ENCODE assay signal across 10 mouse cellular contexts in genomic region chr7:28410841-28411475, GRCm38 (mm10). TPM values are rescaled to one million over a fixed set of nuclear protein-coding genes. Genes with fewer than 3 reads are reported as not detected.
DNase-seq lines count a peak whose midpoint lies in the region; ATAC-seq and TF ChIP-seq lines count a peak whose summit lies in the region.
"Had no signal": no experiment of that assay in that cellular context is flagged by ENCODE, and none has a peak within 500 bp of the region (broad histone marks: within the 10 kb centered on the region; RNA-seq: fewer than 3 reads in every experiment).

No protein-coding gene starts in this region.

- TF ChIP-seq POLR2A in lung, adult 2 months (IDR thresholded peaks at IDR 0.05; ENCODE audit: borderline replicate concordance, extremely low read depth, low read depth, low read length) = no peak

- WGBS in heart, postnatal 0 days = 51% methylated on average over 3 of the region's 3 CpGs
- whole genome bisulfite sequencing in lung, adult 2 months = 51% methylated on average over 3 of the region's 3 CpGs
- WGBS in midbrain, embryonic 10.5 days = 92% methylated on average over 3 of the region's 3 CpGs

- H3K9ac ChIP-seq in heart, postnatal 0 days (replicated peaks; ENCODE audit: low read depth, low read length) = no peak overlapping the region
- H3K9ac ChIP-seq: neural tube, embryonic 12.5 days had no signal

- peak; percentile 59 for ATAC-seq in heart, postnatal 0 days (ENCODE audit: insufficient read depth, low read depth)
- ATAC-seq: forebrain, embryonic 14.5 days had no signal

- H3K4me1 ChIP-seq in heart, postnatal 0 days (ENCODE audit: control insufficient read depth, insufficient read depth) = peaks cover 19% of the 10 kb centered on the region; the same call in 1 of the 2 replicates
- H3K4me1 ChIP-seq in lung, adult 2 months (ENCODE audit: control insufficient read depth, insufficient read depth, low read length) = peaks cover 15% of the 10 kb centered on the region
- H3K4me1 ChIP-seq in midbrain, embryonic 10.5 days = no peaks in the 10 kb centered on the region
- H3K4me1 ChIP-seq: neural tube, embryonic 12.5 days had no signal

- TF ChIP-seq EP300 in heart, postnatal 0 days (IDR thresholded peaks at IDR 0.05; ENCODE audit: low read depth) = no peak

- no peaks in the 10 kb centered on the region for H3K27me3 ChIP-seq in heart, postnatal 0 days (ENCODE audit: control insufficient read depth, insufficient read depth, low read length)
- H3K27me3 ChIP-seq in midbrain, embryonic 10.5 days (ENCODE audit: low read depth, poor library complexity, severe bottlenecking) = no peaks in the 10 kb centered on the region
- H3K27me3 ChIP-seq: neural tube, embryonic 12.5 days had no signal

- DNase-seq in Muller cell, postnatal 12 days (ENCODE audit: inconsistent ontology term) = peak; percentile 75
- peak; percentile 84 for DNase-seq in adrenal gland, postnatal 14 days
- DNase-seq in heart, postnatal 0 days (ENCODE audit: low spot score) = peak; percentile 44
- peak; percentile 17 for DNase-seq in lung, adult 2 months
- no peak for DNase-seq in frontal cortex, postnatal 36 days (ENCODE audit: low spot score in 2 of 2)
- no peak for DNase-seq in right cerebral cortex, postnatal 4 days
- no peak for DNase-seq in frontal cortex, adult 2 months (ENCODE audit: extremely low spot score in 1 of 2, low spot score in 1 of 2)
- no peak for DNase-seq in midbrain, embryonic 10.5 days (ENCODE audit: low spot score)

- no peak overlapping the region for H3K4me3 ChIP-seq in heart, postnatal 0 days (ENCODE audit: low read depth, low read length)
- H3K4me3 ChIP-seq in lung, adult 2 months (replicated peaks; ENCODE audit: extremely low read depth, low read depth, low read length) = no peak overlapping the region
- H3K4me3 ChIP-seq in midbrain, embryonic 10.5 days = no peak overlapping the region
- H3K4me3 ChIP-seq: neural tube, embryonic 12.5 days had no signal

- H3K27ac ChIP-seq in heart, postnatal 0 days (ENCODE audit: low read depth) = peak overlapping the region; percentile 80
- H3K27ac ChIP-seq in midbrain, embryonic 10.5 days (replicated peaks) = no peak overlapping the region
- H3K27ac ChIP-seq: neural tube, embryonic 12.5 days had no signal

- TF ChIP-seq CTCF in heart, postnatal 0 days (IDR thresholded peaks at IDR 0.05; ENCODE audit: low read depth) = no peak
- TF ChIP-seq CTCF in lung, adult 2 months (IDR thresholded peaks at IDR 0.05; ENCODE audit: insufficient read depth, low read length) = no peak

- H3K9me3 ChIP-seq in heart, postnatal 0 days (replicated peaks; ENCODE audit: control insufficient read depth, low read length) = no peaks in the 10 kb centered on the region
- no peaks in the 10 kb centered on the region for H3K9me3 ChIP-seq in midbrain, embryonic 10.5 days (replicated peaks)
- H3K9me3 ChIP-seq: neural tube, embryonic 12.5 days had no signal

- no peak overlapping the region for H3K4me2 ChIP-seq in heart, postnatal 0 days (ENCODE audit: low read depth, low read length)
- H3K4me2 ChIP-seq: neural tube, embryonic 12.5 days had no signal

- peaks cover 62% of the 10 kb centered on the region for H3K36me3 ChIP-seq in heart, postnatal 0 days (replicated peaks; ENCODE audit: control insufficient read depth, insufficient read depth, low read length)
- H3K36me3 ChIP-seq in midbrain, embryonic 10.5 days = peaks cover 99% of the 10 kb centered on the region

RNA-seq across cellular contexts. Expression of gene Paf1, which starts 18.2 kb away (rescaled TPM):
- total RNA-seq in adrenal gland, postnatal 14 days (2021) = 77.0 and 87.6 TPM in 2 replicates
- total RNA-seq in heart, postnatal 0 days (2014; rRNA removed; ENCODE audit: low replicate concordance) = 29.8 and 66.1 TPM in 2 replicates
- polyA plus RNA-seq in heart, postnatal 0 days (2015; fragmentation: Nextera tagmentation; extraction: Ambion mirVana) = 54.2 and 56.5 TPM in 2 replicates
- 81.5 and 103 TPM in 2 replicates for polyA plus RNA-seq in lung, adult 2 months (2012; rRNA removed)
- 149 and 182 TPM in 2 replicates for polyA plus RNA-seq in frontal cortex, adult 2 months (2012; rRNA removed)
- 89.8 and 90.8 TPM in 2 replicates for polyA plus RNA-seq in midbrain, embryonic 10.5 days (2016; fragmentation: Nextera tagmentation; extraction: Ambion mirVana)

RNA-seq across cellular contexts. Expression of gene Med29, which starts 18.4 kb away (rescaled TPM):
- total RNA-seq in adrenal gland, postnatal 14 days (2021) = 29.6 and 30.5 TPM in 2 replicates
- total RNA-seq in heart, postnatal 0 days (2014; rRNA removed; ENCODE audit: low replicate concordance) = 42.1 and 51.4 TPM in 2 replicates
- 44.1 and 45.8 TPM in 2 replicates for polyA plus RNA-seq in heart, postnatal 0 days (2015; fragmentation: Nextera tagmentation; extraction: Ambion mirVana)
- polyA plus RNA-seq in lung, adult 2 months (2012; rRNA removed) = 37.3 and 39.2 TPM in 2 replicates
- 32.8 and 39.2 TPM in 2 replicates for polyA plus RNA-seq in frontal cortex, adult 2 months (2012; rRNA removed)
- 58.9 and 61.0 TPM in 2 replicates for polyA plus RNA-seq in midbrain, embryonic 10.5 days (2016; fragmentation: Nextera tagmentation; extraction: Ambion mirVana)

RNA-seq across cellular contexts. Expression of gene Gmfg, which starts 26.3 kb away (rescaled TPM):
- 14.7 and 24.7 TPM in 2 replicates for total RNA-seq in adrenal gland, postnatal 14 days (2021)
- 1.5 and 3.0 TPM in 2 replicates for total RNA-seq in heart, postnatal 0 days (2014; rRNA removed; ENCODE audit: low replicate concordance)
- polyA plus RNA-seq in heart, postnatal 0 days (2015; fragmentation: Nextera tagmentation; extraction: Ambion mirVana) = 8.9 and 9.8 TPM in 2 replicates
- polyA plus RNA-seq in lung, adult 2 months (2012; rRNA removed) = 24.2 and 24.3 TPM in 2 replicates
- polyA plus RNA-seq in frontal cortex, adult 2 months (2012; rRNA removed) = 4.0 and 5.2 TPM in 2 replicates
- polyA plus RNA-seq in midbrain, embryonic 10.5 days (2016; fragmentation: Nextera tagmentation; extraction: Ambion mirVana) = 6.3 and 8.1 TPM in 2 replicates

RNA-seq across cellular contexts. Expression of gene Zfp36, which starts 30.9 kb away (rescaled TPM):
- 27.9 and 30.7 TPM in 2 replicates for total RNA-seq in adrenal gland, postnatal 14 days (2021)
- total RNA-seq in heart, postnatal 0 days (2014; rRNA removed; ENCODE audit: low replicate concordance) = 10.8 and 19.2 TPM in 2 replicates
- 12.5 and 13.6 TPM in 2 replicates for polyA plus RNA-seq in heart, postnatal 0 days (2015; fragmentation: Nextera tagmentation; extraction: Ambion mirVana)
- polyA plus RNA-seq in lung, adult 2 months (2012; rRNA removed) = 83.3 and 136 TPM in 2 replicates
- 3.1 and 3.9 TPM in 2 replicates for polyA plus RNA-seq in frontal cortex, adult 2 months (2012; rRNA removed)
- 4.6 and 5.1 TPM in 2 replicates for polyA plus RNA-seq in midbrain, embryonic 10.5 days (2016; fragmentation: Nextera tagmentation; extraction: Ambion mirVana)

RNA-seq across cellular contexts. Expression of gene Plekhg2, which starts 38.6 kb away (rescaled TPM):
- total RNA-seq in adrenal gland, postnatal 14 days (2021) = 27.9 and 32.6 TPM in 2 replicates
- total RNA-seq in heart, postnatal 0 days (2014; rRNA removed; ENCODE audit: low replicate concordance) = 23.5 and 41.7 TPM in 2 replicates
- 11.8 and 13.7 TPM in 2 replicates for polyA plus RNA-seq in heart, postnatal 0 days (2015; fragmentation: Nextera tagmentation; extraction: Ambion mirVana)
- polyA plus RNA-seq in lung, adult 2 months (2012; rRNA removed) = 37.5 and 40.0 TPM in 2 replicates
- 4.3 and 6.3 TPM in 2 replicates for polyA plus RNA-seq in frontal cortex, adult 2 months (2012; rRNA removed)
- 69.7 and 82.9 TPM in 2 replicates for polyA plus RNA-seq in midbrain, embryonic 10.5 days (2016; fragmentation: Nextera tagmentation; extraction: Ambion mirVana)

Comparison
In these comparisons a context has a peak if more than half of its experiments do, and no peak if none do; other contexts are left out.
1. DNase-seq: peak in Muller cell, postnatal 12 days (single experiment), adrenal gland, postnatal 14 days (single experiment), heart, postnatal 0 days (single experiment) and lung, adult 2 months (single experiment); none in frontal cortex, postnatal 36 days (0 of 2), right cerebral cortex, postnatal 4 days (single experiment), frontal cortex, adult 2 months (0 of 2) and midbrain, embryonic 10.5 days (single experiment).